Mouse (Mus musculus) layer of hippocampus, adult 18-20 months (tissue): ENCODE measurements around the gene Lss. TPM values are rescaled to one million over a fixed set of nuclear protein-coding genes. Genes with fewer than 3 reads are reported as not detected.
A peak's percentile ranks its signal among the peaks of the same experiment; 100 is the strongest.

Experiments used
- DNase-seq, 2 experiments: peaks; one replicate each; pipeline ENCODE4 v3.0.0; 2022; ENCODE audit warnings: low spot score in 2 of 2
- long read RNA-seq: library from polyadenylated mRNA; stranded (forward); transcript quantifications from one replicate; pipeline ENCODE4 v2.0.0, GENCODE M21; 2021
- total RNA-seq, 2 experiments: library from RNA; stranded (reverse); gene quantifications; 2 replicates each; pipeline ENCODE4 v1.2.3; 2021

Gene Lss
- 10 to 100 TPM; 40.5 to 41.6 TPM for total RNA-seq
- long read RNA-seq, full-length matches to known transcripts: 18 of 31 reads
- long read RNA-seq, partial matches to known transcripts: 2 of 31 reads
- long read RNA-seq, other reads (novel, unspliced or antisense): 11 of 31 reads

- DNase-seq: peak; percentile 97 to 98
These were observed at the start of gene Lss for GRCm38 (mm10) chr10:76531375-76531774. Lss (plus strand) TSS chr10:76531588.

GRCm38 (mm10) chr10:76486302-76486701 is 45.1 kb upstream of the Lss start:
- no peak for DNase-seq

- no peak for DNase-seq
These were observed 43.1 kb upstream of the Lss start for GRCm38 (mm10) chr10:76488265-76488664.

GRCm38 (mm10) chr10:76489205-76489604 is 42.2 kb upstream of the Lss start:
- no peak for DNase-seq

- DNase-seq: peak in 1 of 2 experiments; percentile 16
These were observed 37.9 kb upstream of the Lss start for GRCm38 (mm10) chr10:76493527-76493926.

- DNase-seq: no peak
These were observed 35.9 kb upstream of the Lss start for GRCm38 (mm10) chr10:76495501-76495900.

GRCm38 (mm10) chr10:76496366-76496765 is 35.0 kb upstream of the Lss start:
- peak; percentile 3 to 41 for DNase-seq

GRCm38 (mm10) chr10:76497522-76497921 is 33.9 kb upstream of the Lss start:
- DNase-seq: no peak

- DNase-seq: no peak
These were observed 27.0 kb upstream of the Lss start for GRCm38 (mm10) chr10:76504271-76504943.

- DNase-seq: no peak
These were observed 25.5 kb upstream of the Lss start for GRCm38 (mm10) chr10:76505865-76506264.

GRCm38 (mm10) chr10:76512965-76513583 is 18.3 kb upstream of the Lss start:
- DNase-seq: peak in 1 of 2 experiments; percentile 19

- no peak for DNase-seq
These were observed 466 bp upstream of the Lss start for GRCm38 (mm10) chr10:76530922-76531321.

GRCm38 (mm10) chr10:76531828-76532227 is 440 bp downstream of the Lss start:
- no peak for DNase-seq

- no peak for DNase-seq
These were observed 4.1 kb downstream of the Lss start for GRCm38 (mm10) chr10:76535526-76535925.

GRCm38 (mm10) chr10:76537619-76538018 is 6.2 kb downstream of the Lss start:
- DNase-seq: no peak

- no peak for DNase-seq
These were observed 10.1 kb downstream of the Lss start for GRCm38 (mm10) chr10:76541336-76542085.

GRCm38 (mm10) chr10:76542636-76543375 is 11.4 kb downstream of the Lss start:
- DNase-seq: no peak

- no peak for DNase-seq
These were observed 15.2 kb downstream of the Lss start for GRCm38 (mm10) chr10:76546566-76546965.

- no peak for DNase-seq
These were observed 16.8 kb downstream of the Lss start for GRCm38 (mm10) chr10:76548218-76548617.

GRCm38 (mm10) chr10:76550458-76550857 is 19.1 kb downstream of the Lss start:
- peak in 1 of 2 experiments; percentile 10 for DNase-seq

GRCm38 (mm10) chr10:76551556-76551955 is 20.2 kb downstream of the Lss start:
- DNase-seq: no peak
